Mouse (Mus musculus) C2C12 (cell line): ENCODE measurements around the gene Eif4g2.

Experiments
- CEBPB ChIP-seq: IDR thresholded peaks from one replicate; pipeline ENCODE4 v1.6.1; 2011; ENCODE audit warnings: low read depth, mild to moderate bottlenecking, control low read depth, moderate library complexity
- CTCF ChIP-seq: IDR thresholded peaks from one replicate; pipeline ENCODE4 v1.5.1; 2011; ENCODE audit not compliant: control insufficient read depth, insufficient read depth, insufficient read length
- FOSL1 ChIP-seq: IDR thresholded peaks from one replicate; pipeline ENCODE4 v1.8.0; 2011; ENCODE audit warnings: mild to moderate bottlenecking, low read length; ENCODE audit not compliant: poor library complexity, insufficient read depth, severe bottlenecking
- MAX ChIP-seq: IDR thresholded peaks from one replicate; pipeline ENCODE4 v1.6.1; 2011; ENCODE audit warnings: mild to moderate bottlenecking, control low read depth
- MYOD1 ChIP-seq: IDR thresholded peaks from one replicate; pipeline ENCODE4 v1.6.1; 2011; ENCODE audit warnings: low read depth; ENCODE audit not compliant: control insufficient read depth, insufficient read length

GRCm38 (mm10) chr7:111122084-111122530 is 39.3 kb upstream of the Eif4g2 start:
- TF ChIP-seq MYOD1: no peak
- no peak for TF ChIP-seq CEBPB
- TF ChIP-seq CTCF: no peak
- TF ChIP-seq MAX: peak; percentile 89
- TF ChIP-seq FOSL1: no peak
